Mouse (Mus musculus): ENCODE data around the gene Arhgap24.

GRCm38 (mm10) chr5:102751661-102752307 lies 270.6 kb downstream of the Arhgap24 start:
- TF ChIP-seq TAL1 (IDR thresholded peaks at IDR 0.05; ENCODE audit: low read length) (no peak), GATA1 (IDR thresholded peaks at IDR 0.05; ENCODE audit: low read length) (no peak)

All from erythroblast, embryonic 14.5 days (primary cell).